Mouse (Mus musculus) liver, embryonic 14.5 days (tissue): ENCODE measurements around the gene Mms19. TPM values are rescaled to one million over a fixed set of nuclear protein-coding genes. Genes with fewer than 3 reads are reported as not detected.

Experiments
- ATAC-seq: fragments of 200-750 bp; cut with Nextera tagmentation; 2 replicates; pipeline ENCODE4 v1.8.0; 2017; ENCODE audit warnings: moderate number of reproducible peaks, mild to moderate bottlenecking, moderate library complexity; ENCODE audit not compliant: insufficient read depth
- DNase-seq, 3 experiments: peaks; one replicate each; pipeline ENCODE4 v3.0.0-alpha.2; 2012 to 2013; ENCODE audit warnings: low read depth in 3 of 3, low spot score in 3 of 3
- H3K27ac ChIP-seq: fragments of 300-500 bp; sonication (generic); 2 replicates; pipeline ENCODE4 v1.5.1; 2014; ENCODE audit warnings: moderate library complexity, mild to moderate bottlenecking, control low read depth, inconsistent platforms
- H3K27me3 ChIP-seq: fragments of 300-500 bp; sonication (generic); 2 replicates; pipeline ENCODE4 v1.6.1; 2014; ENCODE audit warnings: mild to moderate bottlenecking, low read length, moderate library complexity; ENCODE audit not compliant: control insufficient read depth, insufficient read depth
- H3K36me3 ChIP-seq: fragments of 300-500 bp; sonication (generic); replicated peaks from 2 replicates; pipeline ENCODE4 v1.6.1; 2014; ENCODE audit warnings: low read depth; ENCODE audit not compliant: control insufficient read depth, insufficient read depth
- H3K4me1 ChIP-seq, 2 experiments: fragments of 200-500 bp in 1 of 2; fragments of 300-500 bp in 1 of 2; sonication (generic) in 1 of 2; replicated peaks; 2 replicates each; pipeline ENCODE4 v1.6.1; 2012 to 2014; ENCODE audit warnings: antibody characterized with exemption in 1 of 2, inconsistent platforms in 1 of 2, low read length in 1 of 2; ENCODE audit not compliant: control insufficient read depth in 2 of 2, insufficient read depth in 2 of 2
- H3K4me2 ChIP-seq: fragments of 300-500 bp; sonication (generic); 2 replicates; pipeline ENCODE4 v1.6.1; 2014; ENCODE audit warnings: low read depth, mild to moderate bottlenecking, control low read depth, moderate library complexity
- H3K4me3 ChIP-seq, 2 experiments: fragments of 200-500 bp in 1 of 2; fragments of 300-500 bp in 1 of 2; sonication (generic) in 1 of 2; 2 replicates each; pipeline ENCODE4 v1.5.1; 2012 to 2014; ENCODE audit warnings: low read depth in 2 of 2, low read length in 2 of 2, mild to moderate bottlenecking in 2 of 2, control low read depth in 1 of 2, inconsistent platforms in 1 of 2, moderate library complexity in 1 of 2; ENCODE audit not compliant: insufficient read depth in 1 of 2
- H3K9ac ChIP-seq: fragments of 300-500 bp; sonication (generic); replicated peaks from 2 replicates; pipeline ENCODE4 v1.6.1; 2014; ENCODE audit warnings: mild to moderate bottlenecking, control low read depth, moderate library complexity
- H3K9me3 ChIP-seq: fragments of 300-500 bp; sonication (generic); 2 replicates; pipeline ENCODE4 v1.6.1; 2016; ENCODE audit warnings: low read length, mixed read lengths; ENCODE audit not compliant: control insufficient read depth
- CTCF ChIP-seq: IDR thresholded peaks from 2 replicates; pipeline ENCODE4 v1.5.1; 2016; ENCODE audit warnings: antibody characterized with exemption, low read depth, control low read depth
- EP300 ChIP-seq: IDR thresholded peaks from 2 replicates; pipeline ENCODE4 v1.6.1; 2016; ENCODE audit warnings: antibody characterized with exemption, low read depth
- WGBS: fragments of 180-500 bp; shearing (Covaris S2); extraction: QIAGEN DNeasy Blood & Tissue Kit; methylation state at CpG from one replicate; pipeline ENCODE4 v1.1.7; 2014; ENCODE audit not compliant: insufficient replicate concordance; 5-methylcytosine and 5-hydroxymethylcytosine counted together
- polyA plus RNA-seq, 2 experiments: library from polyadenylated mRNA; depleted of rRNA in 1 of 2; stranded (reverse) in 1 of 2; unstranded in 1 of 2; fragments of >200 nt; fragmentation: Nextera tagmentation in 1 of 2; extraction: Ambion mirVana in 1 of 2; gene quantifications; 2 replicates each; pipeline versions ENCODE4 v1.2.1 to v1.2.3; 2012 to 2014

Mms19 gene
- polyA plus RNA-seq, 2 experiments, result 10.8 to 18.2 TPM

DNA sequence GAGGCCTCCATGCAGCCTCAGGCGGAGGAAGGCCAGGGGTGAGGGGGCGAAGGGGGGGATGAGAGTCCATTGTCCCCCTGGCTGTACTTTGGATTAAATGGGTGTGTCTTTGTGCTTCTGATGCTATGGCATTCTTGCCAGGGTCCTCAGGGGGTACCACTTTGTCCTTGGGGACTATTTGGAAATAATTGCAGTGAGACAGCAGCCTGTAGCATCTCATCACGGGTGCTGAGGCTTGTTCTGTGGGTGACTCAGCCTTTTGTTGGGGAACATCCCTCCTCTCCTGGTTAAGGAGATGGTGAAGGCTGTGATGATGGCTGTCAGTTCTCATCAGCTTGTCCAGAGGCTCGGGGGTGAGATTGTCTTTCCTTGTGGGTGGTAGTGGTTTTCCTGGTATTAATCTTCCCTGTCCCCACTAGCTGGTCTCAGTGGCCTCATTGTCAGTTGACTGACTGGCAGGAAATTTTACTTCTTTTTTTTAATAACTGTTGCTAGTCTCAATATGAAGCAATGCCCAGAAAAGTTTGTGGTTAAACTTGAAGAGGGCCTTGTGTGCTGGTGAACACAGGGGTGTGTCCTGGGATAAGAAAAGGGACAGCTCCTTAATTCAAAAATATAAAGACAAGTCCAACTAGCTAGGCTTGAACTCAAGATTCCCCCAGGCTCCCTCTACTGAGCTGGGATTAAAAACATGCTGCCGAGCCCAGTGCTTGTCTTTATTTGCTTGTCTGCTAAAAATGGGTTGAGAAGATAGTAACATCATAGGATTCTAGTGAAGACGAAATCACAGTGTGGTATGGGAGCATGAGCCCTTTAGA, 67.0 kb downstream of the Mms19 start:
- ATAC-seq, result no peak
- DNase-seq, result no peak
- WGBS, result 41% methylated on average over 6 of the region's 6 CpGs
- TF ChIP-seq CTCF (no peak), EP300 (no peak)
- H3K4me2 ChIP-seq, result peak overlapping the region; percentile 87
- H3K4me3 ChIP-seq, result peak overlapping the region; percentile 9 to 79; a peak in 3 of 4 replicates
- H3K4me1 ChIP-seq, result peaks cover 11 to 18% of the 10 kb centered on the region in 2 experiments
- no peak overlapping the region for H3K27ac ChIP-seq
- H3K9me3 ChIP-seq, result no peaks in the 10 kb centered on the region
- no peaks in the 10 kb centered on the region for H3K27me3 ChIP-seq
- H3K36me3 ChIP-seq, result peaks cover 20% of the 10 kb centered on the region
- no peak overlapping the region for H3K9ac ChIP-seq

DNA sequence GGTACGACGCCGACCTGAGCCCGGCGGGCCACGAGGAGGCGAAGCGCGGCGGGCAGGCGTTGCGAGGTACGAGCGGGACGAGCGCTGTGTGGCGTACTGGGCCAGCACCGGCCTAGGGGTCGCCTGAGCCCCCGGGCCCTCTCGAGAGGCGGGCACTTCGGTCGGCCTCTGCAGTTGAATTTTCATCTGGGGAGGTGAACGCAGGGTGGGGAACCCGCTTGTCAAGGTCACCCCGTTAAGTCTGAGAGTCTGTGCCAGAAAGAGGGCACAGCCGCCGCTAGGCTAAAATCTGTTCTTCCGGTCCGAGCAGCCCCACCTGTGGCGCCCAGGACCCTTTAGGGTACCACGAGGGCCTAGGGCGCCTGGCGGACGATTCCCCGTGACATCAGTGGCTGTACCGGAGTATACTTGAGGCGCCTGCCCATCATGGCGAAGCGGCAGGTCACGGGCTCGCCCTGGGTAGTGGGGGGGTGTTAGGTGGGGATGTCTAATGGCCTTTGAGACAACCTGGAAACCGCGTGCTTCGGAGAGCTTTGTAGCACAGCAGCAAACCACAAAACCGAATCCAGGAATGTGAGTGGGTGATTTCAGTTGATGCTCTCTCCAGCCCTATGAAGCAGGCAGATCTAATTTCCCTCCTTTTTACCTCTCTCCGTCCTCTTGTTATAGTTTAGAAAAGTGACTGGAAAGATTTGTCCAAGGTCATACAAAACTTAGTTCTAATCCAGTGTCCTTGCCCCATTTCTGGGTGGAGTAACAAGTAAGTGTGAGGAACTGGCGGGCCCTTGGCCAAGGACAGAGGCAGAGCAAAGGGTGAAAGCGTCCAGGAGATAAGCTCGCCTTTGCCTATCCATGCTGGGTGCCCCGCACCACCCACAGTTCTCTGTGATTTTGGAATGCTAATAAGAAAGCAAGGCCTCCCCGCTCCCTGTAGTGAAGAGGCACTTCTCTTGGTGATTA, 68.6 kb downstream of the Mms19 start:
- no peak for DNase-seq
- Histone ChIP-seq H3K27me3 (no peaks in the 10 kb centered on the region), H3K36me3 (peaks cover 15% of the 10 kb centered on the region), H3K4me3 (peak overlapping the region; percentile 73 to 79), H3K9me3 (no peaks in the 10 kb centered on the region), H3K4me2 (peak overlapping the region; percentile 87), H3K4me1 (peaks cover 13 to 22% of the 10 kb centered on the region in 2 experiments), H3K27ac (peak overlapping the region; percentile 29; the same call in 1 of the 2 replicates), H3K9ac (peak overlapping the region; percentile 84)
- peak; percentile 18 for ATAC-seq
- TF ChIP-seq EP300, result no peak
- no peak for TF ChIP-seq CTCF
- WGBS, result under 1% methylated on average over 53 of the region's 53 CpGs

GRCm38 (mm10) chr19:41911178-41912073, 69.5 kb downstream of the Mms19 start, which contains the start of gene Pgam1:
Gene Pgam1 (plus strand): TSS chr19:41911923.
- peak within 1 kb of the TSS; percentile 87 for H3K4me2 ChIP-seq

DNA sequence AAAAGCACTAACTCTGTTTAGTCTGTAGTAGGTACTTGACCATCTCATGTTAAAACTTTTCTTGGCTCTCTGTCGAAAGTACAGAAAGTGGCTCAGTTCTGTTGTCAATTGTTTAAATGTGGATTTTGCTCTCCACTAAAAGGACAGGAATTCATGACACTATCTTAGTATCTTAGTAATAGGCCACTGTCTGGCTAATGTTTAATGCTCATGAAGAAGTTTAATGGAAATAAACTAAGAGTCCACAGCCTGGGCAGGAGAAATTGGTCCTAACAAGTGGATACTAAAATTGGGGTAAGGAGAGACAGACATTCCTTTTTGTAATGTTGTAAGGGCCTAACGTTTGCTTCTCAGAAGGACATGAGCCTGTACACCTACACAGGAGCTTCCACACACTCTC, 70.6 kb downstream of the Mms19 start:
- DNase-seq, result no peak
- Histone ChIP-seq H3K4me1 (peaks cover 33 to 42% of the 10 kb centered on the region in 2 experiments), H3K4me3 (no peak overlapping the region), H3K9me3 (no peaks in the 10 kb centered on the region), H3K27me3 (no peaks in the 10 kb centered on the region), H3K9ac (no peak overlapping the region), H3K36me3 (no peaks in the 10 kb centered on the region), H3K4me2 (no peak overlapping the region), H3K27ac (no peak overlapping the region)
- ATAC-seq, result no peak
- 81% methylated on average over 2 of the region's 2 CpGs for WGBS
- no peak for TF ChIP-seq EP300
- no peak for TF ChIP-seq CTCF

More at GRCm38 (mm10) chr19:41911178-41912073, 69.5 kb downstream of the Mms19 start, which contains the start of gene Pgam1:
- peaks cover 6% of the 10 kb centered on the region for H3K36me3 ChIP-seq
- TF ChIP-seq CTCF, result no peak
- peak; percentile 88 for TF ChIP-seq EP300
- H3K9me3 ChIP-seq, result no peaks in the 10 kb centered on the region
- H3K9ac ChIP-seq, result peak within 1 kb of the TSS; percentile 84
- ATAC-seq (peak; percentile 87), DNase-seq (peak; percentile 96 to 98 (median 97))
- peak within 1 kb of the TSS; percentile 85 for H3K27ac ChIP-seq
- 3% methylated on average over 52 of the region's 54 CpGs for WGBS
- no peaks in the 10 kb centered on the region for H3K27me3 ChIP-seq
- H3K4me1 ChIP-seq, result peaks cover 23 to 32% of the 10 kb centered on the region in 2 experiments
- peak within 1 kb of the TSS; percentile 73 to 79 for H3K4me3 ChIP-seq
